Mouse (Mus musculus): Measurements from ENCODE around the gene Glra4. TPM values are rescaled to one million over a fixed set of nuclear protein-coding genes. Genes with fewer than 3 reads are reported as not detected.

The Glra4 gene
- polyA plus RNA-seq, 1 experiment from 2014 or later: not detected

Other genes starting within 250 kb of the Glra4 start
- not detected in 2 replicates for gene Kir3dl2, start 236.1 kb downstream of the Glra4 start, polyA plus RNA-seq (2015; fragmentation: Nextera tagmentation; extraction: Ambion mirVana)
- 0.83 and 0.98 TPM in 2 replicates for gene Tceal3, start 189.3 kb downstream of the Glra4 start, polyA plus RNA-seq (2015; fragmentation: Nextera tagmentation; extraction: Ambion mirVana)
- gene Tceal1, start 72.2 kb downstream of the Glra4 start, polyA plus RNA-seq (2015; fragmentation: Nextera tagmentation; extraction: Ambion mirVana): 0.86 and 0.99 TPM in 2 replicates
- 170 and 174 TPM in 2 replicates for gene Morf4l2, start 36.5 kb downstream of the Glra4 start, polyA plus RNA-seq (2015; fragmentation: Nextera tagmentation; extraction: Ambion mirVana)
- 0.22 and 0.34 TPM in 2 replicates for gene Plp1, start 42.5 kb upstream of the Glra4 start, polyA plus RNA-seq (2015; fragmentation: Nextera tagmentation; extraction: Ambion mirVana)
- not detected in 2 replicates for gene Rab9b, start 88.6 kb upstream of the Glra4 start, polyA plus RNA-seq (2015; fragmentation: Nextera tagmentation; extraction: Ambion mirVana)
- not detected in 2 replicates for gene H2bfm, start 147.2 kb upstream of the Glra4 start, polyA plus RNA-seq (2015; fragmentation: Nextera tagmentation; extraction: Ambion mirVana)
- 7.2 and 7.7 TPM in 2 replicates for gene Tmsb15b2, start 195.4 kb upstream of the Glra4 start, polyA plus RNA-seq (2015; fragmentation: Nextera tagmentation; extraction: Ambion mirVana)
- 0.77 and 0.98 TPM in 2 replicates for gene Tmsb15l, start 196.7 kb upstream of the Glra4 start, polyA plus RNA-seq (2015; fragmentation: Nextera tagmentation; extraction: Ambion mirVana)
- gene Tmsb15b1, start 196.7 kb upstream of the Glra4 start, polyA plus RNA-seq (2015; fragmentation: Nextera tagmentation; extraction: Ambion mirVana): 5.5 and 5.7 TPM in 2 replicates
- 0.07 and 0.19 TPM in 2 replicates for gene Zcchc18, start 213.0 kb upstream of the Glra4 start, polyA plus RNA-seq (2015; fragmentation: Nextera tagmentation; extraction: Ambion mirVana)

Measured in liver, embryonic 16.5 days (tissue).